ENCODE assay signal across 8 mouse cellular contexts in genomic region chr11:76242901-76243810, GRCm38 (mm10). TPM values are rescaled to one million over a fixed set of nuclear protein-coding genes. Genes with fewer than 3 reads are reported as not detected.
DNase-seq lines count a peak whose midpoint lies in the region; ATAC-seq lines count a peak whose summit lies in the region.

Gene Mrm3 (plus strand): TSS chr11:76243715.
Gene Glod4 (minus strand): TSS chr11:76243725.

- DNase-seq in Muller cell, postnatal 12 days (ENCODE audit: inconsistent ontology term): peak; percentile 94
- peak; percentile 90 for DNase-seq in cerebellum, adult 9-11 months
- DNase-seq in frontal cortex, postnatal 10 days (ENCODE audit: low spot score in 2 of 2): peak; percentile 82 to 93
- peak; percentile 93 for DNase-seq in layer of hippocampus, postnatal 25 days (ENCODE audit: extremely low spot score in 1 of 2, low spot score in 1 of 2)
- peak; percentile 93 for DNase-seq in lung, postnatal 25 days (ENCODE audit: low spot score)
- peak; percentile 95 for DNase-seq in retina, embryonic 14.5 days (ENCODE audit: low spot score)
- DNase-seq in thymus, postnatal 4 days: peak; percentile 94

- peak within 1 kb of the TSS; percentile 87 for H3K27ac ChIP-seq in hindbrain, embryonic 13.5 days

- no peaks in the 10 kb centered on the region for H3K9me3 ChIP-seq in hindbrain, embryonic 13.5 days

- H3K36me3 ChIP-seq in hindbrain, embryonic 13.5 days: peaks cover 22% of the 10 kb centered on the region

- peak within 1 kb of the TSS; percentile 87 for H3K4me3 ChIP-seq in hindbrain, embryonic 13.5 days

- no peaks in the 10 kb centered on the region for H3K27me3 ChIP-seq in hindbrain, embryonic 13.5 days

- peak within 1 kb of the TSS; percentile 79 for H3K4me2 ChIP-seq in hindbrain, embryonic 13.5 days

- H3K9ac ChIP-seq in hindbrain, embryonic 13.5 days: peak within 1 kb of the TSS; percentile 85

- ATAC-seq in hindbrain, embryonic 13.5 days (ENCODE audit: low FRiP score): peak; percentile 90

- WGBS in hindbrain, embryonic 13.5 days: under 1% methylated on average over 61 of the region's 61 CpGs

- peaks cover 31% of the 10 kb centered on the region for H3K4me1 ChIP-seq in hindbrain, embryonic 13.5 days (replicated peaks)

RNA-seq across cellular contexts. Expression of gene Mrm3, which starts in this region (rescaled TPM):
- 20.0 and 20.4 TPM in 2 replicates for polyA plus RNA-seq in hindbrain, embryonic 13.5 days (2015; fragmentation: Nextera tagmentation; extraction: Ambion mirVana)
- 10 to 100 TPM; 17.2 to 17.4 TPM for total RNA-seq in layer of hippocampus, postnatal 25 days (2021)

RNA-seq across cellular contexts. Expression of gene Glod4, which starts in this region (rescaled TPM):
- polyA plus RNA-seq in hindbrain, embryonic 13.5 days (2015; fragmentation: Nextera tagmentation; extraction: Ambion mirVana): 121 and 124 TPM in 2 replicates
- 10 to 100 TPM; 51.0 to 57.8 TPM for total RNA-seq in layer of hippocampus, postnatal 25 days (2021)

Comparison
In these comparisons a context has a peak if more than half of its experiments do, and no peak if none do; other contexts are left out.
1. Peak in every context shown above with its lines: DNase-seq, ATAC-seq, H3K4me3 ChIP-seq and H3K27ac ChIP-seq.